Mouse (Mus musculus) kidney, postnatal 0 days (tissue): ENCODE data around the gene Gnb1l. TPM values are rescaled to one million over a fixed set of nuclear protein-coding genes. Genes with fewer than 3 reads are reported as not detected.

Experiments
- ATAC-seq: fragments of 200-750 bp; cut with Nextera tagmentation; replicated peaks from 2 replicates; pipeline ENCODE4 v1.8.0; 2017; ENCODE audit warnings: low read depth, moderate number of reproducible peaks, moderate TSS enrichment, moderate library complexity; ENCODE audit not compliant: low FRiP score
- DNase-seq: peaks from one replicate; pipeline ENCODE4 v3.0.0-alpha.2; 2016; ENCODE audit warnings: low spot score
- H3K27ac ChIP-seq: fragments of 300-500 bp; sonication (generic); 2 replicates; pipeline ENCODE4 v1.5.1; 2014; ENCODE audit warnings: mild to moderate bottlenecking
- H3K27me3 ChIP-seq: fragments of 300-500 bp; sonication (generic); 2 replicates; pipeline ENCODE4 v1.6.1; 2014; ENCODE audit warnings: low read length, mixed read lengths; ENCODE audit not compliant: insufficient read depth
- H3K36me3 ChIP-seq: fragments of 300-500 bp; sonication (generic); 2 replicates; pipeline ENCODE4 v1.6.1; 2014; ENCODE audit warnings: low read length, mixed read lengths; ENCODE audit not compliant: insufficient read depth
- H3K4me1 ChIP-seq: fragments of 300-500 bp; sonication (generic); replicated peaks from 2 replicates; pipeline ENCODE4 v1.6.1; 2014; ENCODE audit warnings: antibody characterized with exemption, low read length, mixed read lengths; ENCODE audit not compliant: insufficient read depth
- H3K4me2 ChIP-seq: fragments of 300-500 bp; sonication (generic); 2 replicates; pipeline ENCODE4 v1.6.1; 2014; ENCODE audit warnings: mild to moderate bottlenecking, low read length, moderate library complexity, mixed read lengths
- H3K4me3 ChIP-seq: fragments of 300-500 bp; sonication (generic); replicated peaks from 2 replicates; pipeline ENCODE4 v1.5.1; 2014; ENCODE audit warnings: low read depth, low read length
- H3K9ac ChIP-seq: fragments of 300-500 bp; sonication (generic); 2 replicates; pipeline ENCODE4 v1.6.1; 2014; ENCODE audit warnings: low read depth, low read length
- H3K9me3 ChIP-seq: fragments of 300-500 bp; sonication (generic); replicated peaks from 2 replicates; pipeline ENCODE4 v1.6.1; 2016; ENCODE audit warnings: low read length, inconsistent platforms, mixed read lengths
- CTCF ChIP-seq: IDR thresholded peaks from 2 replicates; pipeline ENCODE4 v1.5.1; 2016; ENCODE audit warnings: antibody characterized with exemption, low read depth, mild to moderate bottlenecking, moderate library complexity
- WGBS: fragments of 180-500 bp; shearing (Covaris S2); extraction: QIAGEN DNeasy Blood & Tissue Kit; methylation state at CpG from one replicate; pipeline ENCODE4 v1.1.7; 2014; 5-methylcytosine and 5-hydroxymethylcytosine counted together
- polyA plus RNA-seq: library from polyadenylated mRNA; unstranded; fragments of >200 nt; fragmentation: Nextera tagmentation; extraction: Ambion mirVana; gene quantifications from 2 replicates; pipeline ENCODE4 v1.2.1, GENCODE M21; 2015

Gene Gnb1l
- polyA plus RNA-seq, 1 experiment from 2014 or later, result 12.9 TPM

DNA sequence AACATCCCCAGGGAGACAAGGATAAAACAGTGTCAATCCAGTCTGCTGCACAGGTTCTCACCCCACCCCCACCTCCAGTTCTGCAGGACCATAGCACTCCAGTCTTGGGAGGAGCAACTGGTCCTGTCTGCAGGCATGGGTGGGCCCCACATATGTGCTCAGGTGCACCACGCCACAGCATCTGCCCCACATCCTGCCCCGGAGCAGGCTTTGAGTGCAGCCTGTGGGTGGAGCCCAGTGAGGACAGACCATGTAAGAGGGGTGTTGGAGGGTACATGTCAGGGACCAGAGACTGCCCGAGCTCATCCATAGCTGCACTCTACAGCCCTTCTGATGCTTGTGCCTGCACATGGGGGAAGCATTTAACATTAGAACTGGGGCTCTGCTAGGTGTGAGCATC, 57.9 kb downstream of the Gnb1l start:
- no peak overlapping the region for H3K9ac ChIP-seq
- WGBS, result 84% methylated on average over 3 of the region's 3 CpGs

GRCm38 (mm10) chr16:18564472-18564871, 66.0 kb downstream of the Gnb1l start:
- no peaks in the 10 kb centered on the region for H3K27me3 ChIP-seq
- no peaks in the 10 kb centered on the region for H3K9me3 ChIP-seq
- H3K36me3 ChIP-seq, result no peaks in the 10 kb centered on the region
- no peaks in the 10 kb centered on the region for H3K4me1 ChIP-seq
- ATAC-seq (no peak), DNase-seq (no peak)
- H3K27ac ChIP-seq, result no peak overlapping the region
- no peak for TF ChIP-seq CTCF
- H3K4me2 ChIP-seq, result no peak overlapping the region
- no peak overlapping the region for H3K9ac ChIP-seq
- 74% methylated on average over 2 of the region's 2 CpGs for WGBS
- H3K4me3 ChIP-seq, result no peak overlapping the region

More for the DNA sequence above, 57.9 kb downstream of the Gnb1l start:
- Histone ChIP-seq H3K36me3 (no peaks in the 10 kb centered on the region), H3K9me3 (no peaks in the 10 kb centered on the region), H3K27ac (no peak overlapping the region), H3K4me2 (no peak overlapping the region), H3K4me1 (no peaks in the 10 kb centered on the region; the same call in 1 of the 2 replicates), H3K27me3 (no peaks in the 10 kb centered on the region), H3K4me3 (no peak overlapping the region)
- DNase-seq (no peak), ATAC-seq (no peak)
- no peak for TF ChIP-seq CTCF

DNA sequence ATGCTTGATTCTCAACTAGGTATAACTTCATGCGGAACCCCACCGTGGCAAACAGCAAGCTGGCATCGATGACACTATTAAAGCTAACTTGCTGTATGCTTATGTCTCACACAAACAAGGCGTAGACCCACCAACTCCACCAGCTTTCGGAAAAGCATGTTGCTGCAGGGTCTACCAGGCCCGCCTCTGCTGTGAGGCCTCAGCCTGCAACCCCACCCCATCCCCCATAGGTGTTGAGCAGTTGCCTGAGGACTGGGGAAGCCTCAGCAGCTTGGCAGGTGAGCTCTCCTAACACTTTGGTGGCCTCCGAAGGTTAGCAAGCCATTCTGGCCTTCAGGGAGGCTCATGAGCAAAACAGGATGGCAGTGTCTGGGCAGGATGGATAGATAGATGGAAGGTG, 70.1 kb downstream of the Gnb1l start:
- Histone ChIP-seq H3K9me3 (no peaks in the 10 kb centered on the region), H3K9ac (no peak overlapping the region), H3K36me3 (no peaks in the 10 kb centered on the region), H3K4me3 (no peak overlapping the region), H3K27ac (no peak overlapping the region), H3K27me3 (no peaks in the 10 kb centered on the region), H3K4me2 (no peak overlapping the region), H3K4me1 (no peaks in the 10 kb centered on the region)
- ATAC-seq (no peak), DNase-seq (no peak)
- no peak for TF ChIP-seq CTCF
- WGBS, result 85% methylated on average over 7 of the region's 7 CpGs

- TF ChIP-seq CTCF, result no peak
- Histone ChIP-seq H3K36me3 (no peaks in the 10 kb centered on the region), H3K9me3 (no peaks in the 10 kb centered on the region), H3K27ac (no peak overlapping the region), H3K27me3 (peaks cover 7% of the 10 kb centered on the region; the same call in 1 of the 2 replicates), H3K4me3 (no peak overlapping the region), H3K9ac (no peak overlapping the region), H3K4me1 (no peaks in the 10 kb centered on the region), H3K4me2 (no peak overlapping the region)
- ATAC-seq (no peak), DNase-seq (no peak)
- WGBS, result 75% methylated on average over 8 of the region's 8 CpGs
These were observed 75.7 kb downstream of the Gnb1l start for GRCm38 (mm10) chr16:18574196-18574595.

DNA sequence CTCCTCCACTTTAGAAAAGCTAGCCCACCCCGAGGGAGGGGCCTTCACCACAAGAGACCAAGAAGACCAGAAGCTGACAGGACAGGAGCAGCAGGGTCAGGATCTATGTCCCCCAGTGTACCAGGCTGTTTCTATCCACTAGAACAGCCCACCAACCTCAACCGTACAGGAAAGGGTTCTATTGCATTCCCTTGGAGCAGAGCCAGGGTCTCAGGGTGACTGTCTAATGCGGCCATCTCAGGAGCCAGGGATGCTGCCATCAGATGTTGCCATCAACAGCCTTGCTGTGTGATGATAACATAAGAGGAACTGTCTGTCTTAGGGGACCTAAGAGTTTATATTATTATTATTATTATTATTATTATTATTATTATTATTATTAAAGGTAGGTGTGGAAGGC, 78.6 kb downstream of the Gnb1l start:
- DNase-seq (no peak), ATAC-seq (no peak)
- no peaks in the 10 kb centered on the region for H3K9me3 ChIP-seq
- no peak overlapping the region for H3K27ac ChIP-seq
- peaks cover 11% of the 10 kb centered on the region; the same call in 1 of the 2 replicates for H3K4me1 ChIP-seq
- 47% methylated on average over 3 of the region's 3 CpGs for WGBS
- no peak overlapping the region for H3K4me2 ChIP-seq
- no peak for TF ChIP-seq CTCF
- H3K9ac ChIP-seq, result no peak overlapping the region
- no peak overlapping the region for H3K4me3 ChIP-seq
- peaks cover 26% of the 10 kb centered on the region for H3K27me3 ChIP-seq
- H3K36me3 ChIP-seq, result no peaks in the 10 kb centered on the region

DNA sequence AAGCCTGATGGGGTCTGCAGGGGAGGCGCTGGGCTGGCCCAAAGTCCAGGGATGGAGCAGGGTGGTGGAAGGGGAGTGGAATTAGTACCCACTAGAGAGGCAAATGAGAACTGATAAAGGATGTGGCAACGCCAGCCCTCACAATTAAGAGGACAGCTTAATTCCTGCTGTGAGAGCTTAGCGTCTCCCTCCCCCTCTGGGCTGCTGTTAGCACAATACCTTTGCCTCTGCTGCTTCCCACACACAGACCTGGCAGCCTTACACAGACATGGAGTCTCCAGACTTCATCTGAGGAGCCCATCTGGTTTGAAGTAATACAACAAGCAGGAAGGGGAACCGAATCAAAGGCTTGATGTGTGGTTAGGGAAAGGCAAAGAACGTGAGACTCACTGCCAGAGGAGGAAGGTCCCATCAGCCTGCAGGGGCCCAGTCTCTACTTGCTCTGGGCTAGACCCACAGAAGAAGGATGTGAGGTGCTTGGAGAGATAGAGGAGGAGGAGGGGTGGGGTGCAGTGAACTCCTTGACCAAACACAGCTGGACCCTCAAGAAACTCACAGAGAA, 79.2 kb downstream of the Gnb1l start:
- Histone ChIP-seq H3K27me3 (peaks cover 32% of the 10 kb centered on the region), H3K4me1 (peaks cover 15% of the 10 kb centered on the region; the same call in 1 of the 2 replicates), H3K36me3 (no peaks in the 10 kb centered on the region), H3K9me3 (no peaks in the 10 kb centered on the region), H3K4me3 (no peak overlapping the region), H3K9ac (no peak overlapping the region), H3K4me2 (no peak overlapping the region), H3K27ac (no peak overlapping the region)
- ATAC-seq (no peak), DNase-seq (no peak)
- WGBS, result 41% methylated on average over 5 of the region's 5 CpGs
- no peak for TF ChIP-seq CTCF

- no peak for ATAC-seq
- no peak overlapping the region for H3K4me2 ChIP-seq
- no peak overlapping the region for H3K27ac ChIP-seq
- H3K9me3 ChIP-seq, result no peaks in the 10 kb centered on the region
- H3K36me3 ChIP-seq, result no peaks in the 10 kb centered on the region
- H3K4me3 ChIP-seq, result no peak overlapping the region
- WGBS, result 32% methylated on average over 2 of the region's 2 CpGs
- DNase-seq, result no peak
- TF ChIP-seq CTCF, result peak; percentile 53; the same call in 1 of the 2 replicates
- no peak overlapping the region for H3K9ac ChIP-seq
- peaks cover 15% of the 10 kb centered on the region; the same call in 1 of the 2 replicates for H3K4me1 ChIP-seq
- H3K27me3 ChIP-seq, result peaks cover 59% of the 10 kb centered on the region
These were observed 81.9 kb downstream of the Gnb1l start for GRCm38 (mm10) chr16:18580389-18580788.
